In genomic region chr12:90971156-90971555, GRCm38 (mm10) we compare ENCODE assay signal across 27 mouse cellular contexts.
A peak's percentile ranks its signal among the peaks of the same experiment; 100 is the strongest.
DNase-seq lines count a peak whose midpoint lies in the region; ATAC-seq and TF ChIP-seq lines count a peak whose summit lies in the region.
"Had no signal": no experiment of that assay in that cellular context is flagged by ENCODE, and none has a peak within 500 bp of the region (broad histone marks: within the 10 kb centered on the region; RNA-seq: fewer than 3 reads in every experiment).

No protein-coding gene starts in this region.

- H3K27me3 ChIP-seq in lung, postnatal 0 days (replicated peaks; ENCODE audit: insufficient read depth, low read length) = no peaks in the 10 kb centered on the region
- H3K27me3 ChIP-seq: embryonic facial prominence, embryonic 15.5 days; hindbrain, embryonic 15.5 days; limb, embryonic 12.5 days; neural tube, embryonic 15.5 days; stomach, embryonic 15.5 days had no signal

- no peak overlapping the region for H3K4me2 ChIP-seq in lung, postnatal 0 days (replicated peaks; ENCODE audit: low read depth, low read length)
- H3K4me2 ChIP-seq: embryonic facial prominence, embryonic 15.5 days; hindbrain, embryonic 15.5 days; limb, embryonic 12.5 days; liver, embryonic 11.5 days; neural tube, embryonic 15.5 days; stomach, embryonic 15.5 days had no signal

- no peaks in the 10 kb centered on the region for H3K9me3 ChIP-seq in lung, postnatal 0 days (ENCODE audit: low read length)
- H3K9me3 ChIP-seq: embryonic facial prominence, embryonic 15.5 days; hindbrain, embryonic 15.5 days; limb, embryonic 12.5 days; neural tube, embryonic 15.5 days; stomach, embryonic 15.5 days had no signal

- H3K4me3 ChIP-seq in lung, postnatal 0 days (ENCODE audit: low read depth, low read length) = no peak overlapping the region
- H3K4me3 ChIP-seq: embryonic facial prominence, embryonic 15.5 days; hindbrain, embryonic 15.5 days; layer of hippocampus, adult 2 months; limb, embryonic 12.5 days; neural tube, embryonic 15.5 days; stomach, embryonic 15.5 days had no signal

- H3K27ac ChIP-seq in lung, postnatal 0 days (ENCODE audit: low read length) = no peak overlapping the region
- H3K27ac ChIP-seq: embryonic facial prominence, embryonic 15.5 days; hindbrain, embryonic 15.5 days; layer of hippocampus, adult 2 months; limb, embryonic 12.5 days; macrophage; neural tube, embryonic 15.5 days; stomach, embryonic 15.5 days had no signal

- TF ChIP-seq CTCF in lung, postnatal 0 days (IDR thresholded peaks at IDR 0.05) = no peak

- intact Hi-C loops in heart, postnatal 14 days (cut with DNase I) = no loop called here

- no peak for TF ChIP-seq EP300 in lung, postnatal 0 days (IDR thresholded peaks at IDR 0.05)

- no peaks in the 10 kb centered on the region for H3K4me1 ChIP-seq in lung, postnatal 0 days (ENCODE audit: insufficient read depth, low read depth, low read length)
- H3K4me1 ChIP-seq: embryonic facial prominence, embryonic 15.5 days; hindbrain, embryonic 15.5 days; limb, embryonic 12.5 days; neural tube, embryonic 15.5 days; stomach, embryonic 15.5 days had no signal

- 67% methylated on average over 3 of the region's 3 CpGs for WGBS in lung, postnatal 0 days

- DNase-seq in adrenal gland, postnatal 10 days = peak; percentile 5
- DNase-seq in adrenal gland, postnatal 25 days = no peak
- peak; percentile 6 for DNase-seq in lung, postnatal 10 days
- DNase-seq in lung, postnatal 0 days (ENCODE audit: low spot score) = no peak
- peak; percentile 10 to 30 for DNase-seq in heart, postnatal 14 days
- DNase-seq in Muller cell, postnatal 12 days (ENCODE audit: inconsistent ontology term) = no peak
- DNase-seq in frontal cortex, postnatal 25 days (ENCODE audit: low spot score in 2 of 2) = no peak
- DNase-seq: adrenal gland, postnatal 36 days; cerebellum, adult 11 months; cerebellum, adult 9-11 months; kidney, adult 8-10 months; kidney, postnatal 10 days; layer of hippocampus, postnatal 36 days; liver, postnatal 0 days; right cerebral cortex, adult 18-20 months; right cerebral cortex, postnatal 4 days; thymus, adult 18-20 months; thymus, postnatal 36 days had no signal

- ATAC-seq in lung, postnatal 0 days = no peak
- ATAC-seq: forebrain, embryonic 14.5 days; liver, postnatal 0 days had no signal

- no peaks in the 10 kb centered on the region for H3K36me3 ChIP-seq in lung, postnatal 0 days (ENCODE audit: insufficient read depth, low read length)
- H3K36me3 ChIP-seq: embryonic facial prominence, embryonic 15.5 days; hindbrain, embryonic 15.5 days; limb, embryonic 12.5 days; neural tube, embryonic 15.5 days; stomach, embryonic 15.5 days had no signal

- no peak overlapping the region for H3K9ac ChIP-seq in lung, postnatal 0 days (replicated peaks; ENCODE audit: low read depth)
- H3K9ac ChIP-seq: embryonic facial prominence, embryonic 15.5 days; hindbrain, embryonic 15.5 days; limb, embryonic 12.5 days; liver, postnatal 0 days; neural tube, embryonic 15.5 days; stomach, embryonic 15.5 days had no signal

Comparison
In these comparisons a context has a peak if more than half of its experiments do, and no peak if none do; other contexts are left out.
1. DNase-seq: peak in adrenal gland, postnatal 10 days (single experiment), lung, postnatal 10 days (single experiment) and heart, postnatal 14 days (2 of 2); none in adrenal gland, postnatal 25 days (single experiment), lung, postnatal 0 days (single experiment), Muller cell, postnatal 12 days (single experiment) and frontal cortex, postnatal 25 days (0 of 2).